Mouse (Mus musculus): ENCODE results near the gene Mettl13. TPM values are rescaled to one million over a fixed set of nuclear protein-coding genes. Genes with fewer than 3 reads are reported as not detected.
A peak's percentile ranks its signal among the peaks of the same experiment; 100 is the strongest.

Gene Mettl13
- total RNA-seq, 2 experiments from 2014 or later: 10.6 to 11.8 TPM

GRCm38 (mm10) chr1:162547607-162548006, 744 bp downstream of the Mettl13 start:
- intact Hi-C loops (cut with DNase I): no loop called here
- DNase-seq (ENCODE audit: low spot score in 2 of 2): no peak

DNA sequence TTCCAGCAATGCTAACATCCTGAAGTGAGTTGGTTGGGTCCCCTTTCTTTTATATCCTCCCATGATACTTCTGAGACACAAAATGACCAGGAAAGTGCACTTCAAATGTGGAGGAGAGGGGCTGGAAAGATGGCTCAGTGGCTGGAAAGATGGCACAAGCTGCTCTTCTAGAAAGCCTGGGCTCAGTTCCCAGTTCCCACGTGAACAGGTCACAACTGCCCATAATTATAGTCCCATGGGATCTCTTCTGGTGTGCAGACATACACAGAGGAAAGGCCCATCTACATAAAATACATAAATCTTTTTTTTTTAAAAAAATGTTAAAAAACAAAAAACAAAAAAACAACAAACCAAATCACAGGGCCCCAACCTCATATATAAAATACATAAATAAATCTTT, 5.1 kb downstream of the Mettl13 start:
- no peak for DNase-seq (ENCODE audit: low spot score in 2 of 2)
- intact Hi-C loops (cut with DNase I): no loop called here

GRCm38 (mm10) chr1:162533766-162534560, 14.4 kb downstream of the Mettl13 start:
- no peak for DNase-seq (ENCODE audit: low spot score in 2 of 2)
- intact Hi-C loops (cut with DNase I): no loop called here

GRCm38 (mm10) chr1:162532330-162532729, 16.0 kb downstream of the Mettl13 start:
- intact Hi-C loops (cut with DNase I): no loop called here

DNA sequence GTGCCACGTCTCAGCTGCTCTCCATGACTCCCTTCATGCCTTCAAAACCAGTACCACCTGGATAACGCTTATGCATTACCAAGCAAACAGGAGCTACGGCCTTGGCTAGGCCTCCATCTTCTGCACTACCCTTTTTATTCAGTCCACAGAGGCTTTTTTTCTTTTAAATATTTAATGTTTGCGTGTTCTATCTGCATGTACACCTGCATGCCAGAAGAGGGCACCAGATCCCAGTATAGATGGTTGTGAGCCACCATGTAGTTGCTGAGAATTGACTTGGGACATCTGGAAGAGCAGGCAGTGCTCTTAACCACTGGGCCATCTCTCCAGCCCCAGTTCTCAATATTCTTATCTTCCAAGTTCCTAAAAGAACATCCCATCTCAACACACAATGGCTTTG, 16.8 kb downstream of the Mettl13 start:
- intact Hi-C loops (cut with DNase I): no loop called here
- DNase-seq (ENCODE audit: low spot score in 2 of 2): no peak

More at GRCm38 (mm10) chr1:162532330-162532729, 16.0 kb downstream of the Mettl13 start:
- no peak for DNase-seq (ENCODE audit: low spot score in 2 of 2)

DNA sequence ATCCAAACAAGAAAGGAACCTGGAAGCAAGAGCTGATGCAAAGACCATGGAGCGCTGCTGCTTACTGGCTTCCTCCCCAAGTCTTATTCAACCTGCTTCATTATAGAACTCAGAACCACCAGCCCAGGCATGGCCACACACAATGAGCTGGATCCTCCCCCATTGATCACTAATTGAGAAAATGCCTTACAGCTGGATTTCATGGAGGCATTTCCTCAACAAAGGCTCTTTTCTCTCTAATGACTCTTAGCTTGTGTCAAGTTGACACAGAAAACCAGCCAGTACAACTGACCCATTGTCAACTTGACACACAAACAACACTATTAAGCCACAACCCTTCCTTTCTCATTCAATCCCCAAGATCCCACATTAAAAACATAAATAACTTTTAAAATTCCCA, 17.7 kb downstream of the Mettl13 start:
- no peak for DNase-seq (ENCODE audit: low spot score in 2 of 2)
- intact Hi-C loops (cut with DNase I): no loop called here

DNA sequence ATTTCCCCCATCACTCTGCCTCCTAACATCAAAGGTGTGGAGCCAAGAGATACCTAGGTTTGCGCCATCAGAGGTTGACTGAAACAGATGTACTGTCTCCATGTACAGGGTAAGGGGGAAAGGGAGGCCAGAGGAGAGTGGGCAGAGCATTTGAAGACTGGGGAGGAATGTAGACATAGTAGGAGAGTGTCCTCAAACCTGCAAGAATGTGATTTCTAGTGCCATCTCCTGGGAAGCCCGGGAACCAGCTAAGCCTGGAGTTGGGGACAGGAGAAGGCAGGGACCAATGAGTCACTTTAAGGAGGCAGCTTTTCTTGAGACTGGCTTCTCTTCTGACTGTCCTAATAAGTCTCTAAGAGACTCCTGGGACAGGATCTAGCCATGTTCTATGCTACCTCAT, 18.7 kb downstream of the Mettl13 start:
- DNase-seq (ENCODE audit: low spot score in 2 of 2): peak; percentile 33 to 49
- intact Hi-C loops (cut with DNase I): loop anchor here (1.0 kb wide), 1 partner anchor 170 kb away; no protein-coding TSS in a partner anchor

GRCm38 (mm10) chr1:162515116-162515515, 33.2 kb downstream of the Mettl13 start:
- no peak for DNase-seq (ENCODE audit: low spot score in 2 of 2)
- intact Hi-C loops (cut with DNase I): no loop called here

- intact Hi-C loops (cut with DNase I): no loop called here
- no peak for DNase-seq (ENCODE audit: low spot score in 2 of 2)
These were observed 38.4 kb downstream of the Mettl13 start for GRCm38 (mm10) chr1:162510013-162510356.

GRCm38 (mm10) chr1:162509329-162510012, 38.9 kb downstream of the Mettl13 start:
- intact Hi-C loops (cut with DNase I): no loop called here
- DNase-seq (ENCODE audit: low spot score in 2 of 2): no peak

DNA sequence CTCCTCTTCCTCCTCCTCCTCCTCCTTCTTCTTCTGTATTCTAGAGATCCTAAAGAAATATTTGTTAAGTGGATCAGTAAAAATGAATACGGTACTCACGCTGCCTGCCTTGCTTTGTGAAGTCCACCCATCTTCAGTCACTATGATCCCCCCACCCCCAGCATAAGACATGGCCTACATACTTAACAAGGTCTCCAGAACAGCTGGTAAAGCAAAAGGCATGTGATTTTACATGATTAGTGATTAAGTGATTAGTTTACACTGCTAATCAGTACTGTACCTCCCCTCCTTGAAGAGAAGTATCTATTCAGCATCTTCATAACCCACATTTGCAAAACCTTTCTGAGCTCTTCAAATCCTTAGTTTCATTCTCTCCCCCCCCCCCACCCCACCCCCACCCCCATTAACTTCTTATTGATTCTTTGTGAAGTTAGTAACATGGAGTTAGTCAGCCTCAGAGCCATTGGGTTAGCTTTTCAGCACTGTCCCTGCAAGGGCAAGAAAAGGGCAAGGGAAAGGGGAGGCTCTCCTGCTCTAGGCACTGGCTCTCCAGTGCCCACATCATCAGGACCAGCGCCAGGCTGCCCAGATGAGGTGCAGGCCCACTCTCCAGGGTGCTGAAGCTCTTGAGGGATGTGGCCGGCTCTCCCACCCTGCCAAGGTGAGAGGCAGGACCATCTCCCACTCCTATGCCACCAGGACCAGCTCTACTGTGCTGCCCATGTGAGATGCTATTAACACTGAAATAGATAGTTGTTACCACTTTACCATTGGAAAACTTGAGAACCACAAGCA, 39.9 kb downstream of the Mettl13 start:
- intact Hi-C loops (cut with DNase I): no loop called here
- no peak for DNase-seq (ENCODE audit: low spot score in 2 of 2)

GRCm38 (mm10) chr1:162506516-162506915, 41.8 kb downstream of the Mettl13 start:
- peak; percentile 20 to 28 for DNase-seq (ENCODE audit: low spot score in 2 of 2)
- intact Hi-C loops (cut with DNase I): no loop called here

DNA sequence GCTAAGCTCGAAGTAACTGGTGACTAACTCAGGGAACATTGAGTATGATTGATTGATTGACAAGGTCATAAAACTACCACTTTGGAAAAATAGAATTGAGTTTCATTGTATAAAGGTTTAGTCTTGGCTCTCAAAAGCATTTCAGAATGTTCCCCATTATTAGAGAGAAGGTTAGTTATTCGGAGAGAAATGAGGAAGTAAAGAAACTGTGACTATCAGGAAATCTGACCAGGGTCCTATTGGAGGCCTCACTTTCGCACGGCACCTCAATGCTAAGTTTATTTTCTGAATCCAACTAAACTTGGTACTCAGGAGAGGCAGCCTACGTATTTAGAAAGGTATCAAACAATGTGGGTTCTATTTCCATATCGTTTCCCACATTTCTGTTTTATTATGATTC, 42.7 kb downstream of the Mettl13 start:
- DNase-seq (ENCODE audit: low spot score in 2 of 2): no peak
- intact Hi-C loops (cut with DNase I): no loop called here

Other genes starting within 250 kb of the Mettl13 start
- 10 to 100 TPM; 78.1 to 80.3 TPM for gene Dnm3, start 70.5 kb downstream of the Mettl13 start, total RNA-seq (2021)
- gene Vamp4, start 22.0 kb upstream of the Mettl13 start, total RNA-seq (2021): 10 to 100 TPM; 97.6 to 98.3 TPM
- gene Myoc, start 90.6 kb upstream of the Mettl13 start, total RNA-seq (2021): 1 to 10 TPM; 4.0 to 7.8 TPM
- gene Myocos, start 109.7 kb upstream of the Mettl13 start, total RNA-seq (2021): not detected
- 100 to 1,000 TPM; 214 to 219 TPM for gene Prrc2c, start 192.0 kb upstream of the Mettl13 start, total RNA-seq (2021)